Mouse (Mus musculus): ENCODE measurements around the gene S100a5.
A peak's percentile ranks its signal among the peaks of the same experiment; 100 is the strongest.

- TF ChIP-seq POLR2A (IDR thresholded peaks at IDR 0.05; ENCODE audit: low read depth, low read length) (peak; percentile 23; the same call in 1 of the 2 replicates), CTCF (IDR thresholded peaks at IDR 0.05; ENCODE audit: borderline replicate concordance, insufficient read depth, low read length) (no peak)
These were observed 2.1 kb upstream of the S100a5 start for GRCm38 (mm10) chr3:90606185-90606584.
